Mouse (Mus musculus) embryonic fibroblast, embryonic 13.5 days (primary cell): Measurements from ENCODE around the gene Kdelr1. TPM values are rescaled to one million over a fixed set of nuclear protein-coding genes. Genes with fewer than 3 reads are reported as not detected.

Experiments
- H3K27ac ChIP-seq: 2 replicates; pipeline ENCODE4 v1.5.1; 2012; ENCODE audit warnings: low read length, control low read depth, inconsistent platforms; ENCODE audit not compliant: insufficient read depth
- H3K4me1 ChIP-seq: 2 replicates; pipeline ENCODE4 v1.6.1; 2011; ENCODE audit warnings: low read length; ENCODE audit not compliant: control insufficient read depth, insufficient read depth
- H3K4me3 ChIP-seq: 2 replicates; pipeline ENCODE4 v1.5.1; 2011; ENCODE audit warnings: mild to moderate bottlenecking, control low read depth, low read length; ENCODE audit not compliant: insufficient read depth
- CTCF ChIP-seq: IDR thresholded peaks from 2 replicates; pipeline ENCODE4 v1.5.1; 2011; ENCODE audit warnings: mild to moderate bottlenecking, control low read depth, low read length, moderate library complexity, borderline replicate concordance; ENCODE audit not compliant: insufficient read depth
- POLR2A ChIP-seq: IDR thresholded peaks from 2 replicates; pipeline ENCODE4 v1.6.1; 2011; ENCODE audit warnings: low read depth, mild to moderate bottlenecking, control low read depth, low read length, moderate library complexity
- polyA plus RNA-seq: library from polyadenylated mRNA; stranded (reverse); fragments of >200 nt; gene quantifications from 2 replicates; pipeline ENCODE4 v1.2.4, GENCODE M21; 2011; ENCODE audit warnings: low read depth; ENCODE audit not compliant: missing spikeins, insufficient read length

The Kdelr1 gene
- 283 and 303 TPM in 2 replicates for polyA plus RNA-seq

DNA sequence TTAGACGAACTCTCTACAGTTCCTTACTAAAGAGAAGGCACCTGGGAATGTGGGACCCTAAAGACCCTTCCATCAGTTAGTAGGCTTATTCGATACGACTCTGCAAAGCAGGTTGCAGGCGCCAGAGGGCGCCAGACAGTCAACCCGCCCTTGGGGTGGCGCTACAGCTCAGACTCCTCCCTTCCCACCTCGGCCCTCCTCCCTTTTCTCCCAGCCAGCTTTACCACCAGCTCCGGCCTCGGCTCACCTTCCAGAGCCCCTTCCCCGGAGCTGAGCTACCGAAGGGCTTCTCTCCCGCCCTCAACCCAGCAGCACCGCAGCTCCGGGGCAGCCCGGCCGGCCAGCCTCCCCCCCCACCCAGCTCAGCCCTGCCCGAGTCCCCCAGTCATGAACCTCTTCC is at the start of gene Kdelr1:
TSS of gene Kdelr1 (plus strand) at position 149 of the 400 bp plus-strand sequence.
- Histone ChIP-seq H3K4me3 (peak within 1 kb of the TSS; percentile 75), H3K27ac (peak within 1 kb of the TSS; percentile 45), H3K4me1 (0 out of 2 replicates have a peak, but pooled peaks cover 3% of the 10 kb centered on the region)
- TF ChIP-seq POLR2A (peak; percentile 90), CTCF (peak; percentile 83)

GRCm38 (mm10) chr7:45824598-45824997 is 48.0 kb upstream of the Kdelr1 start, which contains the start of gene Kcnj14:
Gene Kcnj14, minus strand, starts transcription at chr7:45824782.
- H3K4me1 ChIP-seq, result no peaks in the 10 kb centered on the region; the same call in 1 of the 2 replicates
- no peak within 1 kb of the TSS for H3K4me3 ChIP-seq
- TF ChIP-seq POLR2A (no peak), CTCF (no peak)
- no peak within 1 kb of the TSS for H3K27ac ChIP-seq

DNA sequence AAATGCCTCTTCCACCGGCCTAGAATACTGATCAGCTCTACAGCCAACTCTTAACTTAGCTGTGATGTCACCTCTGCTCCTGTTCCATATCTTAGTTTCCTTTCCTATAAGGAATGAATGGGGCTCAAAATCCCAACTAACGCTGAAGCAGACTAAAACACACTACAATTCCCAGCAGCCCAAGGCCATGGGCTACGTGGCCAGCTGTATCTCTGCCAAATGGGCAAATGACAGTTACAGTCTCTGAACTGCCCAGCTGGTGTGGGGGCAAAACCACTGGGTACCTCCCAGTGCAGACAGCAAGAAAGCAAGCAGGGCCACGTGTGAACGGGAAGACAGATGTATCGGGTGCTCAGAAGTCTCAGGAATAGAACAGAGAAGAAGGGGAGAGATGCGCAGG is 45.9 kb upstream of the Kdelr1 start:
- Histone ChIP-seq H3K4me1 (no peaks in the 10 kb centered on the region; the same call in 1 of the 2 replicates), H3K27ac (no peak overlapping the region), H3K4me3 (no peak overlapping the region)
- TF ChIP-seq CTCF, result no peak

DNA sequence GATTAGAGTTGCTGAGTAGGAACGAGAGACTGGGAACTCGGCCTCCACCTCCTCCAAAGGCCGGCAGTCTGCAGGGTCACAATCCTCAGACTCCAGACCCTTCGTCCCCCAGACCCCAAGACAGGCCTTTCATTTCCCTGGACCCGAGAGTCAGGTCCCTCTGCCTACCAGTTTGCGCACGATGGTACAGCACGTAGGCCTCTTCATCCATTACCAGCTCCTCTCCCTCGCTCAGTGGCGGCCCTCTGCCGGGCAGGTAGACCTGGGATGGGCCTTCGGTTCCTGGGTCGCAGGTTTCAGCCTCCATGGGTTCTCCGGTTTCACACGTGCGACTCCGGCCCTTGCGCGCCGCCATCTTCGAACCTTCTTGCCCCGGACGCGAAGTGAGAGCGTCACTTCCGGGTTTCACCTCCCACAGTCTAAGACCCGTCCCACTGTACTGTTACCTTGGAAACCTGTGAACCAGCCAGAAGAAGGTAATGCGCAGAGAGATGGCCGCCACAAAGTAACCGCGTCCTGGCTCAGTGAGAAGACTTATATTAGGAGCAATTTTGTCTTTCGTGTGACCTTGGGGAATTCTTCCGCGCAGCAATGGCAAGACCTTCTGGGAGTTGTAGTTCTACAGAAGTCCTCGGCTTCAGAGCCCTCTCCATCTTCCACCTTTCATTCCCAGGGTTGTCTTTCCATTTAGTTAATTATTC is 42.0 kb upstream of the Kdelr1 start, which contains the start of gene Grwd1:
TSS of gene Grwd1 (minus strand) at position 518 of the 701 bp plus-strand sequence.
- TF ChIP-seq CTCF, result no peak
- TF ChIP-seq POLR2A, result peak; percentile 62
- Histone ChIP-seq H3K4me3 (peak within 1 kb of the TSS; percentile 95), H3K27ac (0 out of 2 replicates have a peak within 1 kb of the TSS, but pooled peaks have one; percentile 4), H3K4me1 (no peaks in the 10 kb centered on the region; the same call in 1 of the 2 replicates)

DNA sequence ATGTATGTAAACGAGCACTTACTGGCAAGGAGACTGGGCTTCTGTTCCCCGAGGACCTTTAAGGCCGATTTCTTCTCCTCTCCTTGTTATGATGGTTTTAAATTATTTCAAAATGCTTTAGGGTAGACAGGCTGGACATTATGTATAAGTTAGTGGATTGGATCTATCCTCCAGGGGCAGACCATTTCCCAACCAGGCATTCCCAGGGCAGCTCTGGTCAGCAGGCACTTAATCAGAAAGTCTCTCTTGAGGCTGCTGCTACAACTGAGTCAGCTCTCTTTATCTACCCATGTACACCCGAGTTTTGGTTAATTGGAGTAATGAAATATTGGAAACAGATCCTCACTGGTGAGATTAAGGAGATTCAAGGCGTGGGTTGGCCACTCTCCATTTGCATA is 41.4 kb upstream of the Kdelr1 start:
- TF ChIP-seq POLR2A (no peak), CTCF (no peak)
- peak overlapping the region; percentile 95 for H3K4me3 ChIP-seq
- H3K4me1 ChIP-seq, result no peaks in the 10 kb centered on the region
- no peak overlapping the region for H3K27ac ChIP-seq

- no peak overlapping the region for H3K4me3 ChIP-seq
- TF ChIP-seq CTCF (no peak), POLR2A (no peak)
- no peak overlapping the region for H3K27ac ChIP-seq
- no peaks in the 10 kb centered on the region for H3K4me1 ChIP-seq
These were observed 40.1 kb upstream of the Kdelr1 start for GRCm38 (mm10) chr7:45832428-45832827.

DNA sequence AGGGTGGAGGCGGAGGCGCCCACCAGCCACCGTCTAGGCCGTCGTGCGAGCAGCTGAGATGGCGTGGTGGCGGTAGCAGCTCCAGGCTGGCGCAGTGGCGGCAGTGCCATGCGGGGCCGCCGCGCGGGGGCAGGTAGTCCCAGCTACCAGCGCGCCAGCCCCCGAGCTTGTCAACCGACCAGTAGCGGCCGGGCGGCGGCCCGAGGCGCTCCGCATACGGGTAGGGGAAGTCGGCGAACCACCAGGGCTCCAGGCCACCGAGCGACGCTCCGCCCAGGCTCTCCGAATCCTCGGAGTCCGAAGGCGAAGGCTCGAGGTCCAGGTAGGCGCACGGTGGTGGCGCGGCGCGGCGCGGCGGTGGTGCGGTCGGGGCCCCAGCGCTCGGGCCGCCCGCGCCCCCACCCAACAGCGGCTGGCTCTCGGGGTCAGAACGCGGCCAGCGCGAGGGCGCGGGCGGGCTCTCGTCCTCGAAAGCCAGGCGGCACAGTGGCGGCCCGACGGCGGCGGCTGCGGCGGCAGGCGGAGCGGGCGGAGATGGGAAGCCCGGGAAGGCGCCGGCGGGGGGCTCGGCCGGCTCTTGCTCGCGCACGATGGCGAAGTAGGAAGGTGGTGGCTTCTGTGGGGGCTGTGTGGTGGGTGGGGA is 39.3 kb upstream of the Kdelr1 start:
- H3K4me1 ChIP-seq, result no peaks in the 10 kb centered on the region
- TF ChIP-seq CTCF (no peak), POLR2A (no peak)
- H3K27ac ChIP-seq, result no peak overlapping the region
- no peak overlapping the region for H3K4me3 ChIP-seq

- H3K27ac ChIP-seq, result no peak overlapping the region
- H3K4me1 ChIP-seq, result no peaks in the 10 kb centered on the region
- TF ChIP-seq POLR2A, result no peak
- TF ChIP-seq CTCF, result no peak
- H3K4me3 ChIP-seq, result no peak overlapping the region
These were observed 38.6 kb upstream of the Kdelr1 start for GRCm38 (mm10) chr7:45833924-45834323.

DNA sequence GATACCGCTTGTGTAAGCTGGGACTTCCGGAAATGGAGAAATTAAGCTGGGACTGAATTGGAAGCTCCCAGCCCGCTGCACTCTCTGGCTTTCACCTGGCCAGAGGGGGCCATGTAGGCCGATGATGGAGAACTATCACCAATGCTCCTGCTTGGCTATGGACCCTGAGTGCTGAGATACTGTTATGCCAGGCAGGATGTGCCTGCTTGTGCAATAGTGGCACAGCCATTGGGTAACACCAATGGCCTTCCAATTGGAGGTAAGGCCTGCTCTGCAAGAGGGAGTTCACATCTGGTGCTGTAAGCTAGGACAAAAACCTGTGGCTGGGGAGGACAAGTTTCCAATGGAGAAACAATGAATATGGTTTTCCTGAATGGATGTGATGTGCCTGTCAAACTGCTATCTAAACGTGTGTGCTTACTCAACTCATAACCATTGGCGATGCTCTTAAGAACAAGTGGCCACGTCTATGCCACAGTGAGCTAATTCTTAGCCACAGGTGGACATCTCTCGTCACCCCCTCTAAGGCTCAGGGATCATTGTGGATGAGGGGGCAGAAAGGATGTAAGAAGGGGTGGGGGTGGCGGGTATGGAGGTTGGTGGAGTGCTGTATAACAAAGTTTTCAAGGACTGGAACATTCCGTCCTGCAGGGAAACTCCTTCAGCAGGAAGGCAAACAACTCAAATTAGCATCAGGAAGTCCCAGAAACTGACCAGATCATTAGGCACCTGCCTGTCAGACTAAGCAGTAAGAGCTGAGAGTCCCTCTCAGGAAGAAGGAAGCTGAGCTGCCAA is 29.4 kb upstream of the Kdelr1 start:
- TF ChIP-seq POLR2A, result no peak
- no peak for TF ChIP-seq CTCF
- no peak overlapping the region for H3K4me3 ChIP-seq
- H3K4me1 ChIP-seq, result no peaks in the 10 kb centered on the region
- H3K27ac ChIP-seq, result no peak overlapping the region
